Mouse (Mus musculus) c-Kit-positive CD71-positive TER-119-negative erythroid progenitor cells, embryonic 14.5 days (primary cell): ENCODE measurements at regions not wholly inside any gene's neighbourhood (a gene's known extent, or its start where the extent isn't known, plus 50 kb on each side); places are given as distances from the start of the nearest gene placed in this dataset.

Source experiments
- DNase-seq: peaks from one replicate; pipeline ENCODE4 v3.0.0-alpha.2; 2013; ENCODE audit warnings: low read depth

- no peak for DNase-seq
Measured at GRCm38 (mm10) chr6:100143586-100144301, 143.5 kb downstream of the Rybp start.

GRCm38 (mm10) chr6:100141225-100141624 is 146.1 kb downstream of the Rybp start:
- no peak for DNase-seq

GRCm38 (mm10) chr6:100140581-100141114 is 146.6 kb downstream of the Rybp start:
- DNase-seq: no peak

DNA sequence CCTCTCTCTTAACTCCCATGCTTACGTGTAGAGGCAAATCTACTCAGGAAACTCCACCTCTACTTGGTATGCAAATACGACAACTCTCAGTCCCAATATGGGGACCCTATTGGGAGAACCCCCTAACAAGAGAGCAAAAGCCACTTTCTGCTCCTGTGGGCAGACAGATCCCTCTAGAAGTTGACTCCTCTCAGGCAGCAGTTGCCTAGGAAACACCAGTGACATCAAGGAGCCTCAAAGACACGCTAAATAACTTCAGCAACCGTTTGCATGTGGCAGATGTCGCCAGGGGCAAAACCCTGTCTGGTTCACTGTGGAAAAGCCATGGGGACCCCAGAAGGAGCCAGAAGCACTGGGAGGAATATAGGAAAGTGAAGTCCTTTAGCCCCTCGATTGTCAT is 147.5 kb downstream of the Rybp start:
- DNase-seq: no peak

GRCm38 (mm10) chr6:100138659-100139058 is 148.6 kb downstream of the Rybp start:
- DNase-seq: no peak

DNA sequence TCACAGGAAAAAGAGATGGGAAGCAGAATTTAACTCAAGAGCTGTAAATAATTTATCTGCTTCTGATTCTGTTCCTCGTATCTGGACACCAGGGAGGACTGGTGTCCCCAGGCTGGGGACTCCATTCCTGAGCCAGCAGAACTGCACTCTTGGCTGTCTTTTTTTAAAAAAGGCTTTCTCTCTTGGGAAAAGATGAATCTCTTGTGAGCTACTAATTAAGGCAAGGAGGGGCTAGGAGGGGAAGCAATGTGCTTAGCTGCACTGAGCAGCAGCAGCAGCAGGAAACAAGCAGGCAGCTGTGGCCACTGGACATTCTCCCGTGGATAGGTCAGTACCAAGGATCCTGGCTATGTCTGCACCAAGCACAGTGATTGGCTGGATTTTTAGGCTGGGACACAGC is 152.1 kb downstream of the Rybp start:
- no peak for DNase-seq

DNA sequence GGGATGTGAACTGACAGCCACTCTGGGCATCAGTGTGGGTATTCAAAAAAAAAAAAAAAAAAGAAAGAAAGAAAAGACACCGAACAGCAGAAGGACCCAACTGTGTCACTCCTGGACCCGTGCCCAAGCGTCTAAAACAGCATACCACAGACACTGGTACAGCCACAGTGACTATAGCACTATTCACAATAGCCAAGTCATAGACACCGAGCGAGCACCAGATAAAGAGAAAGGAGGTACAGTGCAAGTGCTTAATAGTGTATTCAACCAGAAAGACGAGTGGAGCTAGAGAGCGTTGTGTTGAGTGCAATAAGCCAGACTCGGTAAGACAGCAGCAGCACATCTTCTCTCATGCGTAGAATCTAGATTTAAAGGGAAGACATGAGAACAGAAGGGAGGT is 153.3 kb downstream of the Rybp start:
- DNase-seq: no peak

- no peak for DNase-seq
Measured at GRCm38 (mm10) chr6:100132916-100133600, 154.2 kb downstream of the Rybp start.

- DNase-seq: no peak
Measured at GRCm38 (mm10) chr6:100127221-100128143, 159.8 kb downstream of the Rybp start.

DNA sequence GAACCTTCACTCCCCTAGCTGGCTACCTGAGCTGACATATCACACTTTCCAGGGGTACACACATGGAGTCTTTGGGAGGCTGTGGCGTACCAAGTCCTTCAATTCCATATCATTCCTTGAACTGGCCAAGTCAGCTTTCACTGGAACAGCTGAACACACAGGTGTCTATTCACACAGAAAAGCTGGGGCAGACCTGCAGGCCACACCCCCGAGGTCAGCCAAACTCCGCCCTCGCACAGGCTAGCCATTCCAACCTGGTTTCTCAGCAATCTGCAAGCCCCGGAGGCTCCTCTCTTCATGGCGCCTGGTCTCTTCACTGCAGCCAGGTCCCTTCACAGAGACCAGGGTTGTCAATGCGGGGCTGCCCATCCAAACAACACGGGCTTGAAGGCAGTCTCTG is 160.5 kb downstream of the Rybp start:
- no peak for DNase-seq

- DNase-seq: no peak
Measured at GRCm38 (mm10) chr6:100126326-100126725, 161.0 kb downstream of the Rybp start.

- DNase-seq: no peak
Measured at GRCm38 (mm10) chr6:100121240-100121639, 166.0 kb downstream of the Rybp start.

- no peak for DNase-seq
Measured at GRCm38 (mm10) chr6:100120017-100120944, 167.0 kb downstream of the Rybp start.

GRCm38 (mm10) chr6:100117084-100117483 is 170.2 kb downstream of the Rybp start:
- DNase-seq: no peak

DNA sequence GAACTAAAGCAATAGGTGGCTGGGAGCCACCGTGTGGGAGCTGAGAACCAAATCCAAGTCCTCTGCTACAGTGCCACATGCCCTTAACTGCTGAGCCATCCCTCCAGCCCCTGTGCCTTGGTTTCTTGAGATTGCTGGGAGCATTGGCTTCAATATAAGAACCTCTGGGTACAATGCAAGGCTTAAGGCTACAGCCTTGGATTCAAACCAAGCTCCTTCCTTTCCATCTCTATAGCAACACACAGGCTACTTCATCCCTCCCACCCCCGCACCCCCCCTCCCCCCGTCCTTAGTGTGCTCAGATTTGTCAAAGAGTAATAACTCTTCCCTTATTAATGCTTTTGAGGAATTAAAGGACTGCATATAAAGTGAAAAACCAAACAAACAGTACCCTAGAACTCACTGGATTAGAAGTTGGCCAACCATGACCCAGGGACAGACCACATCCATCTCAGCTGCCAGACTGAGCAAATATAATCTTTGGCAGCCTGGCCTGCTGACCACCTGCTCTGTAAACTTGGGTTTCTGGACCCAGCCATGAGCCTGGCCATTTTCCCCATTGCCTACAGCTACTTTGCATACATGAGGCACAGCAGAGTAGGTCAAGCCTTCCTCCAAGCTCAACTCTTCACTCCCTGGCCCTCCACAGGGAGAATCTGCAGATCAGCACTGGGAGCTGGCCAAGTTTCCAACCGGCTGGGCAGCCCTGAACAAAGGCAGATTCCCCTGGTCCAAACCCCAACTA is 173.7 kb downstream of the Rybp start:
- no peak for DNase-seq

DNA sequence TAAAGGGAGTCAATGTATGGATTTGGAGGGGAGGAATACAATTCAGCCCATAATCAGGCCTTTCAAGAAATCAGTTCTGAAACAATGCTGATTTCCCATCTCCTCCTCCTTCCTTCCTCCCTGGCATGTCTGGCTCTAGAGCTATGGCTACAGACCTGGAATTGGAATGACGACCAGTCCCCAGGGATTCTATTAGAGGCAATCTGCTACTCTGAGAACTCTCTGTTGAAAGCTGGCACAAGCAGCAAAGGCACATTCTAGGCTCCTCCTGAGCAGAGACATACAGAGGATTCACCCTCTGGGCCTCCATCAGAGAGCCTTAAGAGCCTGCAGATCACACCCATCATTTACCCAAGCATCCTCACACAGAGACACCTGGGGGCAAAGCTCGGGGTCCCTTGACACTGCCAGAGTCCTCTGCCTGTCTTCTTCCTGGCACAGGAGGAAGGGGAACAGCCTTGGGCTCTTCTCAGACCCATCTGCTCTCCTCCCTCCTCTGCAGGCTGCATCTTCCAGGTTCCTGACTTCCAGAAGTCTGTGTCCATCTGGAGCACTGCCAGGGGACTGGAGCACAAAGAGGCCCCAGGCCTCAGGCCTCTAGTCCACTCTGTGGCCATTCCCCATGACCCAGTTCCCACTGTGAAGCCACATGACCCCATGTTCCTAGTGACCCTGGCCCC is 176.2 kb downstream of the Rybp start:
- no peak for DNase-seq

DNA sequence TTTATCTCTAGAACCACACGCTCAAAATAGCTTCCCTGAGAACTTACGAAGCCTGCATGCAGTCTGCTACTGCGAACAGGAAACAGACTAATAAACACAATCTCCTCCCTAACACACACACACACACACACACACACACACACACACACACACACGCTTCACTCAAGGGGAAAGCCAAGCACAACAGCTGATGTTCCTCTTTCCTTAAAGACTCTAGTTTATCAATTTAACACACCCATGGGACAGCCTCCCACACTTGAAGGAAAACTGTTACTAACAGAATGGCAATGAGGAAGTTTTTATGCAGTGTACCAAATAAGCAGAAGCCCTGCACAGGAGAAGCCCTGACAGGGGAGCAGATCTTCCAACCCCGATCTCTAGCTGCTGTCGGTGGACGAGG is 177.3 kb downstream of the Rybp start:
- no peak for DNase-seq

DNA sequence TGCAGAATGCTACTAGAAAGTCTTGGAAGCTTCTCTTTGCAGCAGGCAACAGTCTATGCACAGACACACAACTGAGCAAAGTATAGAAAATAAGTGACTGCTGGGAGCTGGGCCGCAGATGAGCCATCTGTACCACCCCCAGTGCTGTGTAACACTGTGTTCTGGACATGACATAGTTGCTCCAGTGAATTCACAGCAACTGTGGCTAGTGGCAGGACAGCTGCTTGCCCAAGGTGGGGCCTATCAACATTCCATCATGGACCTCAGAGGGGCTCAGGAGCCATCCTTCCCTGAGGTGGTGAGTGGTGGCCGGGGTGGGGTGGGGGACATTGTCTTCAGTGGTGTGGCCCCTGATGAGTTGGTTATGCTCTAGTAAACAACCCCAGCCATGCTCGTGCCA is 177.9 kb downstream of the Rybp start:
- DNase-seq: no peak

- DNase-seq: no peak
Measured at GRCm38 (mm10) chr6:100107508-100107907, 179.8 kb downstream of the Rybp start.

DNA sequence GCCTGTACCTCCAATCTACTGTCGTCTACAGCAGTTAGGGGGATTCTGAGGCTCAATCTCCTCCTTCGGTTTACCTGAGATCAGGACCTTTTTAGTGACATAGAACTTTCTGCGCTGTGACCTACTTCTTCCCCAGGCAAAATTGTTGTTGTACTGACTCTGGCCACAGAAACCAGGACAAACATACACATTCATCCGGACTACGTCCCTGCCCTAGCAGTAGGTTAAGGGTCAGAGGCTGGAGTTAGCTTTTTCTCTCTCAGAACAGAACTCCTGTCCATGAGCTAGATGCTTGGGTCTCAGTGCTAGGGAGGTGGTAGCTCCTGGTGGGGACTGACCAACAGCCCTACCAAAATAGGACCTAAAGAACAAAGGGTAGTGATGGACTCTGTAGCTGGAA is 180.2 kb downstream of the Rybp start:
- no peak for DNase-seq
